Mouse (Mus musculus): ENCODE measurements at regions not wholly inside any gene's neighbourhood (a gene's known extent, or its start where the extent isn't known, plus 50 kb on each side); places are given as distances from the start of the nearest gene placed in this dataset.

GRCm38 (mm10) chr1:75834361-75834760 is 288.3 kb downstream of the Slc4a3 start:
- DNase-seq (ENCODE audit: low spot score) = no peak

GRCm38 (mm10) chr1:75839551-75840223 is 293.6 kb downstream of the Slc4a3 start:
- no peak for DNase-seq (ENCODE audit: low spot score)

GRCm38 (mm10) chr1:75842396-75842795 is 296.3 kb downstream of the Slc4a3 start:
- no peak for DNase-seq (ENCODE audit: low spot score)

GRCm38 (mm10) chr1:75843326-75843725 is 297.3 kb downstream of the Slc4a3 start:
- DNase-seq (ENCODE audit: low spot score) = no peak

GRCm38 (mm10) chr1:75844123-75844522 is 298.1 kb downstream of the Slc4a3 start:
- DNase-seq (ENCODE audit: low spot score) = no peak

- DNase-seq (ENCODE audit: low spot score) = no peak
Measured at GRCm38 (mm10) chr1:75844529-75844928, 298.5 kb downstream of the Slc4a3 start.

GRCm38 (mm10) chr1:75844981-75845380 is 298.9 kb downstream of the Slc4a3 start:
- DNase-seq (ENCODE audit: low spot score) = no peak

GRCm38 (mm10) chr1:75845771-75846535 is 299.9 kb downstream of the Slc4a3 start:
- no peak for DNase-seq (ENCODE audit: low spot score)

- no peak for DNase-seq (ENCODE audit: low spot score)
Measured at GRCm38 (mm10) chr1:75847681-75848080, 301.6 kb downstream of the Slc4a3 start.

GRCm38 (mm10) chr1:75848436-75848835 is 302.4 kb downstream of the Slc4a3 start:
- no peak for DNase-seq (ENCODE audit: low spot score)

GRCm38 (mm10) chr1:75850131-75850530 is 304.1 kb downstream of the Slc4a3 start:
- DNase-seq (ENCODE audit: low spot score) = no peak

- no peak for DNase-seq (ENCODE audit: low spot score)
Measured at GRCm38 (mm10) chr1:75858551-75859255, 312.6 kb downstream of the Slc4a3 start.

- no peak for DNase-seq (ENCODE audit: low spot score)
Measured at GRCm38 (mm10) chr1:75862757-75863156, 316.7 kb downstream of the Slc4a3 start.

GRCm38 (mm10) chr1:75866556-75866955 is 320.5 kb downstream of the Slc4a3 start:
- DNase-seq (ENCODE audit: low spot score) = no peak

- DNase-seq (ENCODE audit: low spot score) = no peak
Measured at GRCm38 (mm10) chr1:75869414-75869813, 323.3 kb downstream of the Slc4a3 start.

GRCm38 (mm10) chr1:75869846-75870245 is 323.8 kb downstream of the Slc4a3 start:
- DNase-seq (ENCODE audit: low spot score) = no peak

GRCm38 (mm10) chr1:75873911-75874310 is 327.8 kb downstream of the Slc4a3 start:
- DNase-seq (ENCODE audit: low spot score) = no peak

- DNase-seq (ENCODE audit: low spot score) = no peak
Measured at GRCm38 (mm10) chr1:75877209-75877608, 331.1 kb downstream of the Slc4a3 start.

GRCm38 (mm10) chr1:75885632-75886031 is 339.6 kb downstream of the Slc4a3 start:
- no peak for DNase-seq (ENCODE audit: low spot score)

GRCm38 (mm10) chr1:75888499-75889208 is 342.6 kb downstream of the Slc4a3 start:
- no peak for DNase-seq (ENCODE audit: low spot score)

GRCm38 (mm10) chr1:75889847-75890591 is 344.0 kb downstream of the Slc4a3 start:
- DNase-seq (ENCODE audit: low spot score) = no peak

All from testis, postnatal 14 days (tissue).